Mouse (Mus musculus) forebrain, embryonic 12.5 days (tissue): ENCODE measurements around the gene Scgn. TPM values are rescaled to one million over a fixed set of nuclear protein-coding genes. Genes with fewer than 3 reads are reported as not detected.

Source experiments
- microRNA-seq: library from miRNA; unstranded; fragments of <30 nt; microRNA quantifications from one replicate; pipeline ENCODE4, GENCODE M21; 2017
- polyA plus RNA-seq: library from polyadenylated mRNA; unstranded; fragments of >200 nt; fragmentation: Nextera tagmentation; extraction: Ambion mirVana; gene quantifications from 2 replicates; pipeline ENCODE4 v1.2.1, GENCODE M21; 2016

The Scgn gene
- polyA plus RNA-seq, 1 experiment from 2014 or later, result 1.5 TPM

Small RNA genes lying within 50 kb of the gene (microRNA-seq; reads per million reads assigned to microRNA genes)
- not detected for gene Gm44344

Other genes with a start within 250 kb of the Scgn start
- 11.1 and 13.8 TPM in 2 replicates for gene Hist1h3c, start 245.6 kb downstream of the Scgn start, polyA plus RNA-seq
- gene Hist1h2bb, start 244.5 kb downstream of the Scgn start, polyA plus RNA-seq, result 2.2 and 3.5 TPM in 2 replicates
- gene Hist1h2ab, start 240.1 kb downstream of the Scgn start, polyA plus RNA-seq, result 59.9 and 73.2 TPM in 2 replicates
- 14.0 and 15.8 TPM in 2 replicates for gene Hist1h3b, start 238.9 kb downstream of the Scgn start, polyA plus RNA-seq
- gene Hist1h4b, start 234.2 kb downstream of the Scgn start, polyA plus RNA-seq, result 5.3 and 8.2 TPM in 2 replicates
- gene Hist1h4a, start 230.0 kb downstream of the Scgn start, polyA plus RNA-seq, result 0.88 TPM in 1 of 2 replicates, not detected in the other
- gene Hist1h3a, start 228.8 kb downstream of the Scgn start, polyA plus RNA-seq, result 5.1 and 5.2 TPM in 2 replicates
- 3.3 and 4.0 TPM in 2 replicates for gene Hist1h1a, start 227.5 kb downstream of the Scgn start, polyA plus RNA-seq
- gene Trim38, start 221.3 kb downstream of the Scgn start, polyA plus RNA-seq, result 0.18 TPM in 1 of 2 replicates, not detected in the other
- not detected in 2 replicates for gene Slc17a2, start 184.2 kb downstream of the Scgn start, polyA plus RNA-seq
- gene Slc17a3, start 151.8 kb downstream of the Scgn start, polyA plus RNA-seq, result not detected in 2 replicates
- not detected in 2 replicates for gene Slc17a1, start 123.5 kb downstream of the Scgn start, polyA plus RNA-seq
- gene Slc17a4, start 76.2 kb downstream of the Scgn start, polyA plus RNA-seq, result not detected in 2 replicates
- not detected in 2 replicates for gene Hist1h2ba, start 57.1 kb downstream of the Scgn start, polyA plus RNA-seq
- gene Hist1h2aa, start 56.8 kb downstream of the Scgn start, polyA plus RNA-seq, result not detected in 2 replicates